Mouse (Mus musculus) right cerebral cortex, postnatal 4 days (tissue): ENCODE results near the gene Rgs6.
A peak's percentile ranks its signal among the peaks of the same experiment; 100 is the strongest.

Source experiments
- DNase-seq: peaks from one replicate; pipeline ENCODE4 v3.0.0-alpha.2; 2022

The Rgs6 gene

DNA sequence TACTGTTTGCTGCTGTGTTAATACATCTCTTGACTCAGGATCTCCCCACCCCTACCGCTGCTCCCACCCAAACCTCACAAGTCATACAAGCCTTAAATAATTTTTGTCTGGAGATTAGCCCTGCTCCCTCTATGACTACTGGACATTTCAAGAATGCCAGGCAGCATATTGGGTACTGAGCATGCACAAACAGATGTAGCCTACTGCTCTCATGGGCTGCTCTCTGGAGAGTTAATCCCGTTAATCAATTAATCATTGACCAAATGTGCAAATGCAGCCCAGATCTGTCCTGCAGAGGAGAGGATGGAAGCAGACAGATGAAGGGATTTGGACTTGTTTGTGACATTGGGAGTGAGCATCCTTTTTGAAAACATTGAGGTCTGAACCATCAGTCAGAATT, at the start of gene Rgs6:
Rgs6 (plus strand) TSS at position 276 of the 400 bp plus-strand sequence.
- DNase-seq, result no peak

DNA sequence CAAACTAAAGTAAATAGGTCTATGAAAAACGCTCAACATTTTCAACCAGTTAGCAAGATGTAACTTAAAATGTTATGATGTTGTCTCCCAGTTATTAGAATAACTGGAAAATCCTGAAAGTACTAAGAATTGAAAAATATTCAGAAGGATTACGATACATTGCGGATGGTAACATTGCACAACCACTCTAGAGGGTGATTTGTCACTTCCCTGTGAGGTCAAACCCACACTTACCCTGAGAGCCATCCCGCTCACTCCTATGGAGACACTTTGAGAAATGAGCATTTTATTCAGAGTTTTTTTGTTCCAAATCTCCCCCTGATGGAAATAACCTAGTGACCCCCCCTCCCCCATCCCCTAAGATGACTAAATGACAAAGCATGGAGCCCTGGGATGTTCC, 41.0 kb upstream of the Rgs6 start:
- no peak for DNase-seq

DNA sequence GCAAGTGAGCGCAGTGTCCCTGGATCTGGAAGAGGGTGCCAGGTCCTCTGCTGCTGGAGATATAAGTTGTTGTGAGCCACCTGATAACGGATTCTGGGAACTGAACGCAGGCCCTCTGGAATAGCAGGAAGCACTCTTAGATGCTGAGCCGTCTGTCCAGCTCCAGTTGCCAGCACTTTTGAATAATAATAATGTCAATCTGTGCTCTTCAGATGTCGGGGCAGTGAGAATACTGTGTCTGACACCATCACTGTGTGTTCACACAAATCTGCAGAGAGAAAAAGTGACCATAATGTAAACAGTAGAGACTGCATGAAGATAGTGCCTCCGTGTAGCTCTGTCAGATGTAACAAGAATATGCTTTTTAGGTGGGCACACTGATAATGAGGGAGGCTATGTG, 38.9 kb upstream of the Rgs6 start:
- DNase-seq, result no peak

DNA sequence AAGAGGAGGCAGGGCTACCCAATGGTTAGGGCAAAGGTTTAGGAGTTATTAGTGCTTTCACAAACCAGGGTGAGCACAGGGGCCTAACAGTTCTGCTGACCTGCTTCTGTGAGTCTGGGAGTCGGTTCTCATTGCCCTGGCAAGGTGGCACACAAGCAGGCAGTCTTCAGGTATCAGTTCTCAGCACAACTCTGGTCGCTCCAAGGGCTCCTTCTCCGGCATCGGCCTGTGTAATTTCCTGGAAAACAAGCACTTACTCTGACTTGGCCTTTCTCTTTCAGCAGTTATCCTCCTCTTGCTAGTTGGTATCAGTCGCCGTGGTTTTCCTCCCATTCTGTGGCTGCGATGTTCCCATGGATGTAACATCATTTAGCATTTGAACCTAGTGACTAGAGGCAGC, 38.0 kb upstream of the Rgs6 start:
- DNase-seq, result no peak

DNA sequence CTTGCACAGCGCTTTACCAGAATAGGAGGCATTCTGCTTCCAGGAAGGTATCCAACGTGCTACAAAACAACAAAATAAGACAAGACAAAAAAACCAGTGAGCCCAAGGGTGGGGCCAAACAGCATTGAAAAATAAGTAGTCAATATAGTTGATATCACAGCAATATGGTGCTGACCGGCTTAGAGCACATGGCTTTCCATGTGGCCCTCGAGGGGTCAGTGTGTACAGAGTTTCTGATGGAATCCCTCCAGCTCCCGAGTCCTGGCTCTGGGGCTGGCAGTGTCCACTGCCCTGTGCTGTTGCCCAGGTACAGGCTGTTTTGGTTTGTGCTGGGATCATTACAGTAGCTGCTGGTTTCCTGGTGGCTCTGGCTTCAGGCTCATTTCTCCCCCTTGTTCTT, 35.7 kb upstream of the Rgs6 start:
- DNase-seq, result no peak

DNA sequence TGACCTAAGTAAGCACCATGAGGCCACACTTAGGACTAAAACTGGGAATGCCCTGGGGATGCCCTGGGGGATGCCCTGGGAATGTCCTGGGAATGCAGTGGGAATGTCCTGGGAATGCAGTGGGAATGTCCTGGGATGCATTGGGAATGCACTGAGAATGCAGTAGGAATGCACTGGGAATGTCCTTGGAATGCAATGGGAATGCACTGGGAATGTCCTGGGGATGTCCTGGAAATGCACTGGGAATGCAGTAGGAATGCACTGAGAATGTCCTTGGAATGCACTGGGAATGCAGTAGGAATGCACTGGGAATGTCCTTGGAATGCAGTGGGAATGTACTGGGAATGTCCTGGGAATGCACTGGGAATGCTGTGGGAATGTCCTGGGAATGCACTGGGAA, 25.2 kb upstream of the Rgs6 start:
- DNase-seq, result no peak

DNA sequence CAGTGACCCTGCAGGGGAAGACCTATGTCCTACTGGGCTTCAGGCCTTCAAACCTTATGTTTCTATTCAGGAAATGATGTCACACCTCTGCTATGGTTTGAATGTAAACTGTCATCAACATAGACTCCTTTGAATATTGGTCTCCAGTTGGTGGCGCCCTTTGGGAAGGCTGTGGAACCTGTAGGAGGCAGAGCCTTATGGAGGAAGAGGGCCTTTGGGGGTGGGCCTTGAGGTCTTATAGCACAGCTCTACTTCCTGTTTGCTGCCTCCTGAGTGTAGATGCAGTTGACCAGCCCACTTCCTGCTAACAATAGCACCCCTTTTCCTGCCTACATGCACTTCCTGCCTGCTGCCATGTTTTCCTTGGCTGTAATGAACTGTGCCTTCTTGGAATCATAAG, 19.7 kb upstream of the Rgs6 start:
- no peak for DNase-seq

DNA sequence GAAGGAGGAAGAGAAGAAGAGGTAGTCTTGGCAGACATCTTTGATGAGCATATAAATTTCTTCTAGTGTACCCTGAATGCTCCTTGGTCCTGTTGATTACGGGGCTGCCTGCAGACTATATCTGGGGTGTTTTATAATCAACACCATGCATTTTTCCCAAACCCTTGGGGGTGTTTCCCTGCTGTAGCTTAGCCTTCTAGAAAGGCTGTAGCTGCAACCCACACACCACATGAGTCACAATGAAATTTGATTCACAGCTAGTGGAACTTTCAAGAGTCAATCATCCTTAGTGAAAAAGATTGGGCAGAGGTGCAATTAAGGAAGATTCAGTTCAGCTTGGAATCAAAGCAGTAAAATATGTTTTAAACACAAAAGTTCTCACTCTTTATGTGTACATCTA, 15.4 kb upstream of the Rgs6 start:
- no peak for DNase-seq

DNA sequence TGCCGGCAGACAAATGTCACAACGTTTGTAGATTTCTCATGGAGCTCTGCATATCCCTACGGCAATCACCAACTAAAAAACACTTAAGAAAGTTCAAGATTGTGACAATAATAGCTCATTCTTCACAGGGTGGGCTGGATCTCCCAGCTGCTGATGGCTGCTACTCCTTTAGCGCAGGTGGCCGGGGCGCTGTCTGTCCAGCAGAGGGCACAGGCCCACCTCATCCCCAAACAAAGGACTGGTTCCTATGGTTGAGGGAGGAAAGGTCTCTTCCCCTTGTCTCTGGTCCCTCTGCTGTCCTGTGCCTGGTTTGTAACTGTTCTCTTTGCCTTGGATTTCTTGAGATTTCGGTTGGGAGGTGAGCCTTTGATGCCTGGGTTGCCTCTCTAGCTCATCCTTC, 1.5 kb upstream of the Rgs6 start:
- no peak for DNase-seq

DNA sequence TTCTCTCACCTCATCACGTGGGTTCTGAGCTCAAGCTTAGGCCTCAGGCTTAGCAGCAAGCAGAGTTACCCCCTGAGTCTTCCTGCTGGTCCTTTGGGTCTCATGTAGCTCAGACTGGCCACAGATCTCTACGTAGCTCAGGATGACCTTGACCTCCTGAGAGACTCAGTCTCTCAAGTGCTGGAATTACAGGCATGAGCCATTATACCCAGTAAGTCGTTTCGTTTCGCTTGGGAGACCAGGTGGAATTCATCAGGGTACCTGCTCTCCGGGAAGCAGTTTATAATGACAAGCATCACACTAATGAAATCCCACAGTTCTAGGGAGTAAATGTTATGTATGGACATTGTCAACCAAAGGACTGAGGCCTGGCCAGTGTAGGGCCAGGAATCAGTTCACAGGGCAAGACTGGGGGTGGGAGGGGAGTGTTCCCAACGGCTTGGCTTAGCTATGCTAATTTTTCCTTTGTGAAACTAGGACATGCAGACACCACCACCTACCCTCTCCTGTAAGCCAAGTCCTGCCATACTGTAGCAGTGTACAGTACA, 670 bp upstream of the Rgs6 start:
- no peak for DNase-seq

DNA sequence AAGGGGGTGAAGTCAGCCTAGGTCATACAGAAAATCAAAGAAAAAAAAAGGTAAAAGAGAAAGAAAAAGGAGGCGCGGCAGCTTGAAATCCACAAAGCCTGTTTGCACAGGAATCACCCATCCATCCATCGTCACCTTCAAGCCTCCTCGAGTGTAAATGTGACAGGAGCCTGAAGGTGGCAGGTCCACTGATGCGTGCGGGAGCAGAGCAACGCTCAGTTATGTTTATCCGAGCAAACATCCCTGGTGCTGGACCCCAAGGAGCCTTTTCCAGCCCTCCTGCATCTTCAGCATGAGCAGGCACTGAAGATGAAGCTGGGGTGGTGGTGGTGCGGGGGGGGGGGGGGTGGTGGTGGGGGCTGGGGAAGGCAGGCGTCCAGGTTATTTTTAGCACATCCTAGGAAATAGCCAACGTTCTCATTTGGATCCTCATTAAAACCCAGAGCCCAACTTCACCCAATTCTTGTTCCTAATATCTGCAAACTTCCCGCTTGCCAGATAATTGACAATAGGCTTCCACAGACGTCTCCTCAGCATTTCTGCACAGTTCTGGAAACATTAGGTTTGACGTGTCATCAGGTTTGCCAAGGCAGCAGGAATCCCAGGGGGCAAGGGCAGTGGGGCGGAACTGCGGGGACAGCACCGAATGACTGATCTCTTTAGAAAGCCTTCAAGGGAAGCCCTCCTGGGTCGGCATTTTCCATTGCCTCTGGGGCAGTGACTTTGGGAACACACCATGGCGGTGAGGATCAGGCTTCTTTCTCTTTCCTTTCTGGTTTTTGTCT, 946 bp downstream of the Rgs6 start:
- no peak for DNase-seq

DNA sequence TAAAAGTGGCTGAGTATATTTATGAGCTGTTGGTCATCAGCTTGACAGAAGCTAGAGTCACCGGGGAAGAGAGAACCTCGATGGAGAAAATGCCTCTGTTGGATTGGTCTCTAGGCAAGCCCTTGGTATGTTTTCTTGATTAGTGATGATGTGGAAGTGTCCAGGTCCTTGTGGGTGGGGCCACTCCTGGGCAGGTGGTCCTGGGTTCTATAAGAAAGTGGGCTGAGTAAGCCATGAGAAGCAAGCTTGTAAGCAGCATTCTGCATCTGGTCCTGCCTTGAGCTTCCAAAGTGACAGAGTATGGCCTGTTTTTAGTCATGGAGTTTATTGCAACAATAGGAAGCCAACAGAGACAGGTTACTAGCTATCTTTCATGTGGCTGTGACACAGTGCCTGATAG, 10.9 kb downstream of the Rgs6 start:
- DNase-seq, result no peak

DNA sequence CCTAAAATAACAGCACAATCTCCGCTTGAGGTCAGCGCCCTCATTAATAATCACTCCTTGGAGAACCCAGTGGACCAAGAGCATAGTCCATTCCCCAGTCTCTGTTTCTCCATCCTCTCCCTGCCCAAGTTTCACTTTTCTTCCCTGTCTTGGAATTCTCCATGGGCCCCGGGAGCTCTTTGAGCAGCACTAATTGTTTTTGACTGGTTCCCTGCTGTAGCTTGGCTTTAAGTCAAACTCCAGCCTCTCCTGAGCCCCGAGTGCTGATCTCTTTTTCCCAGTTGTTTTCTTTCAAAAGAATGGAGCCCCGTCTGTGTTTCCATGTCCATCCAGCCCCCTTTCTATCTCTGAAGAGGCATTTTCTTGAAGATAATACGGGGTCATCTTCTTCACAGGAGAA, 12.3 kb downstream of the Rgs6 start:
- no peak for DNase-seq

DNA sequence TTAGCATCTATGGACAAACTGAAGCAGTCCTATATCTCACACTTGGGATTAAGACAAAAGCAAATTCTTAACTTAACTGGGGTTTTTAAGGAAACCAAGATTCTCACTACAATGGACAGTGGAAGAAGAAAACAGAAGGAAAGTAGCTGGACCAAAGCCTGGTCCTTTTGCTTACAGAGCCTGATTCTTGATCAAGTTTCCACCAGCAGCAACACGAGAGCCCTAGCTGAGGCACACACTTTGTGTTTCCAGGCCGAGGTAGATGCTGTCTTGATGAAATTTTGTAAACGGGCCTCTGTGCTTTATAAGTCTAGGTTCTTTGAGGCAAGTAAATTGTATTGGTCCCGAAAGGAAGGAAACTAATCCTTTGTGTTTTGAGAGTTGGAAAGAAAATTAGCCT, 14.7 kb downstream of the Rgs6 start:
- no peak for DNase-seq

DNA sequence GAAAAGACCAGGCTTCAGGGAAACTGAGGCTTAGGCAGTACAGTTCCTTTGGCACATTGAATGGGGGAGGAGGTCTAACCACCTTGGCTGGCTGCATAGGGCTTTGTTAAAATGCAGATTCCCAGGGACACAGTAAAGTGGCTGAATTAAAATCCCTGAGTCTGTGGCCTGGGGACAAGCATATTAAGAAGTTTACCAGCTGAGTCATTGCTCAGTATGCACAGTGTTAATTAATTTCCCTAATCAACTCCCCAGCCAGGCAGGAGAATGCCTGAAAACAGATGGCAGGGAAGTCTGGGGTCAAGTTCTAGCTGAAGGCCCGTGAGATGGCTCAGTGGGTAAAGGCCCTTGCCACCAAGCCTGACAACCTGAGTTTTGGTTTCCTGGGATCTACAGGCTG, 15.2 kb downstream of the Rgs6 start:
- no peak for DNase-seq

DNA sequence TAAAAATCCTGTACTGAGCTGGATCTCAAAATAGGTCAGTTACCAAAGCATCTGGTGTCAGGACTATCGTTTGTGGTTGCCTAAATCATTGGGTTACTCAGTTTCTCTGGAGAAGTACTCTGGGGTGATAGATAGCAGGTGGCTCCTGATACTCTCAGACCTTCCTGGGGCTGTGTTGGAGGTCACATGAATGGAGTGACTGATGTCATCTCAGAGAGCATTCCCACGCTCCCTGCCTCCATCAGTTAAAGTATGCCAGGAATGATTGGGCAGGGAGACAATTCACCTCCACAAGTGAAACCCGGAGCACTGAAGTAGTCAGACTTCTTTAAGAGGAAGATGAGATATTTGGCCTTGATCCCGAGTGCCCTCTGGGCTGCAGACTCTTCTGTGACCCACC, 15.9 kb downstream of the Rgs6 start:
- DNase-seq, result no peak

DNA sequence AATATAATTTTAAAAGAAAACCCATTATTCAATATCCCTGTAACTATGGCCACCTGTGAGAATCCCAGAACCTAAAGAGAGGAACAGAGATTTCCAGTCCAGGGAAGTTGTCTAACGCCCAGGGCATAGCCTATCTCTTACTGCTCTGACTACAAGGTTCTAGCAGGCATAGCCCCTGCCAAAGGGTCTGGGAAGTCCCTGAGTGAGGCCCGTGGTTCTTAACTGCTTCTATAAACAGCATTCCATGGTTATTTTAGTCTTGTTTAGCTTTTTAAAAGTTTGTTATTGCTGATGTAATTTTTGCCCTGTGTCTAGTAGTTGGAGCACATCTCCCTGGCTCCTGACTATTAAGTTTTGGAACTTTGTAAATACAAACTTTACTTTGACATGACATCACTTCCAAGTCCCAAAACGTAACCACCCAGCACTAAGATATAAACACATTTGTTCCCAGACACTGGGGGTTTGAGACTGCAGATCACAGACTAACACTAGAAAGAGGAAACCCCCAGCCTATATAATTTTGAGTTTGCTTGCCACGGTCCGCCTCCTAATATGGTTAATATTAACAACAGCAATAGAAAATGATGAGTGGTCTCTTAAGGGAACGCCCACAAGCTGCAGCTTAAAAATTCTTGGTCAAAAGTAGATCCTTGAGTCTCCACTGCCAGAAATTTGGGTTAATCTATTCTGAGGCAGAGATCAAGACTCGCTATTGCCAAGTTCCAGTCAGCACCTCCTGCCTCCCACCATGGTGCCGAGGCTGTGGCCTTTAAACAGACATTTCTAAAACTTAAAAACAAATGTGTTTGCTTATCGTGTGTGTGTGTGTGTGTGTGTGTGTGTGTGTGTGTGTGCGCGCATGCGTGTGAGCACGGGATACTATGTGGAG, 24.9 kb downstream of the Rgs6 start:
- DNase-seq, result no peak

DNA sequence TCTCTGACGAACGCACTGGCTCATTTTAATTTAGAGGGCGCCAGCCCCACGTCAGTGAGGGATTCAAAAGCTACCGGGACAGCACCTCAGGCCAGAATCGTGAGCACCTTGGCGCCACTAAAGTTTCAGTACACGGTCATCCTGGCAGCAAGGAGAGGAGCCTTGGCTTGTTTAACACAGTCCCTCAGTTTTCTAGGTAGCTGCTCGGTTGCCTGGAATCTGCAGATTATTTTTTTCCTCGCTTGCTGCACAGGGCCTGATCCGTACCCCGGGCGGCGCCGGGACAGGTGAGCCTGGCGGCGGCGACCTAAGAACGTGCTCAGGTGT, 28.4 kb downstream of the Rgs6 start:
- no peak for DNase-seq

DNA sequence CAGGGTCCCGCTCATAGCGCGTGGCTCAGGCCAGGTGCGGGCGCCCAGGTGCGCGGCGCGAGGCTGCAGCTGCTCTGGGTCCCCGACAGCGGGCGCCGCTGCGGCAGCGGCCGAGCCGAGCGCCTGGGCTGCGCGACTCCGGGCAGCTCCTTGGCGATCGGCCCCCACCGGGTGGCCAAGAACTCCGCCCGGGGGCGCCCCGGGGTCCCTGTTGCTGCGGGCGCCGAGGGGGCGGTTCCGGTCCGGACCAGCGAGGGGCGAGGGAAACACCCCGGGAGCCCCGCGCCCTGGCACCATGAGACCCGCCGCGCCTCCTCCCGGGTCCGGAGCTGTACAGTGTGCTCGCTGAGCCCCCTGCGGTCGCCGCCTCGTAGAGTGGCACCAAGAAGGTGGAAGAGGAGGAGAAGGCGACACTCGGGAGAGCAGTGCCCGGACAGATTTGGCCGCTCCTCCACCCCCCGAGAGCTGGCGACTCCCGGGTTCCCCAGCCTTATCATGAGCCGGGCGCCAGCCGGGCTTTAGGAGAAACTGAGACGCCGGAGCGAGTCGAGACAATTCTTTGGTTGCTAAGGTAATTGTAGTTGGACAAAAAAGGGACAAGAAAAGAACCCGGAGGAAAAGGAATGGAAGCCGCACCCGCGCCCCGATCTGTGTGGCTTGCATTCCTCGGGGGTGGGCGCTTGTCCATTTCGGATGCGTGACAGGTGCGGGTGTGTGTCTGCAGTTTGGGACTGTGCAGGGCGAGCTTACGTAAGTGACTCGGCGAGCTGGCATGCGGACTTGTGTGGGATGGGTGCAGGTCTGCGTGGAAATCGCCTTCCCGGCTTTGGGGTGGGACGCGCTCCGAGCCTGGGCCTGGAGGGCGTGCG, 29.0 kb downstream of the Rgs6 start:
- DNase-seq, result peak; percentile 52

DNA sequence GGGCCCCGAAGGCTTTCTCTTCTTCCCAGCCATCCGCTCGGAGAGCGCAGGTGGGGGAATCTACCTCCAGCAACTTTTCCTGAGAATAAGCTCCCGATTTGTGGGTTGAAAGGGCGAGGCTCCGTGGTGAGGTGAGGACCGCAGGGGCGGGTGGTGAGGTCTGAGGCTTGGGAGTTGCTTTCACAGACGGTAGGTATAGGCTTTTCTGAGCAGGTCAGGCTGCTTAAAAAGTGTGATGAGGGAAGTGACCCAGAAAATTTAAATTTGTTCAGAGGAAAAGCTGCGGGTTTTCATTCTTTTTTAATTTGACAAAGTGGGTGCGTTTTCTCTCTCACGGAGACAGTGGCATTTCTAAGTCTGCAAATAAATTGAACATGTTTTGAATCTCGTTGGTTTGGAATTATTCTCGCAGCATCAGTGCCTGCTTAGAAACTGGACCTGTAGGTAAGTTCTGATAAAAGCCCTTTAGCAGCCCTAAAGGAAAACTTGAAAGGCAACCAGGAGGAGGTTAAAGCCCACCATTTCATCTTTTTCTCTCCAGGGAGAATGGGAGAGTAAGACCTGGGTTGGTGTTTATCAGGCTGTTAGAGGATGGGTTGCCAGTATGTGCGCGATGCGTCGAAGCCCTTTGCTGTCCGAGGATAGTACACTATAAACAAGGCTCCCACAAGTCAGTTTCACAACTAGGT, 29.7 kb downstream of the Rgs6 start:
- DNase-seq, result no peak

DNA sequence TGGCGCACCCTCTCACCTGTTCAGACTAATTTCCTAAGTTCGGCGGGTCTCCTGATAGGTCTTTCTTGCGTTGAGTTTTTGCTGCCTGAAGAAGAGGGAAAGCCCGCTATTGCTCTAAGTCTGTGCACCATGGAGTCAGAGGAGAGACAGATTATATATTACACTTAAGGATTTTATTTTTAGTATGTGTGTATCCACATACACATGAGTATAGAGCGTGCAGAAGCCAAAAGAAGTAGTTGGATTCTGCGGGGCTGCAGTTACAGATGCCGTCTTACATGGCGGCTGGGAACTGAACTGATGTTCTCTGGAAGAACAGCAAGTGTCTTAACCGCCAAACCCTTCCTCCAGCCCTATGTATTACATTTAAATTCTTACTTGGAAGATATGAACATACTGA, 52.3 kb downstream of the Rgs6 start:
- no peak for DNase-seq

DNA sequence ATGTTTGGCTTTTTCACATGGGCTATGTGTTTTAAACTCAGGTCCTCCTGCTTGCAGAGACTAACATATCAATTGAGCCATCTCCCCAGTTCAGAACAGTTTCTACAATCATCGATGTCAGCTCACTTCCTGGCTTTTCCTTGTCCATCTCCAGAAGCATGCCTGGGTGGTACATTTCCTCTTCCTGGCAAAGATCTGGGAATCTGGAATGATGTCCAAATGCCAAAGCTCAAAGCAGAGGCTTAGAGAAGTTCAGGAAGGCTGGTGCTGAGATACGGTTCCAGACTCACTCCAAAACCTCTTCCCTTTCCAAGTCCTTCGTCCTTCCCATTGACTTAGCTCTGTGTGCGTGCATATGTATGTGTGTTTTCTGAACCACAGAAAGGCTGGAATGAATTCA, 59.8 kb downstream of the Rgs6 start:
- DNase-seq, result no peak

DNA sequence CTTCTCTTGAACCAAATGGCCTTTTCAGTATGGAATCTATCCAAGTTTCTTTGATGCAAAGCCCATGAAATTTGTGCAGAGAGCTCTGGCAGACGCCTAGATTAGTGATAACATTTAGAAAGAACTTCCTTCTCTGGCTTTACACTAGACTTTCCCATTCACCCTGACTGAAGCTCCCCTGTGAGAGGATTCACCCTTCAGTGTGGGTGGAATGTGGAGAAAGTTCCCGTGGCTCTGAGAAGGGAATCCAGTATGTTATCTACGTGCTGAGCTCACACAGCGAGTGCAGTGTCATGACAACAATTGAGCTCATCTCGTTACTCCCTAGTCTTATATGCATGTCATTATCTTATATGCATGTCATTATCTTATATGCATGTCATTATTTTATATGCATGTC, 61.9 kb downstream of the Rgs6 start:
- no peak for DNase-seq
